Mouse (Mus musculus) adrenal gland, postnatal 25 days (tissue): ENCODE data around the gene Farp1. TPM values are rescaled to one million over a fixed set of nuclear protein-coding genes. Genes with fewer than 3 reads are reported as not detected.

ENCODE experiments used
- DNase-seq: peaks from one replicate; pipeline ENCODE4 v3.0.0; 2021; ENCODE audit warnings: mixed read lengths
- total RNA-seq: library from RNA; stranded (reverse); gene quantifications from 2 replicates; pipeline ENCODE4 v1.2.3, GENCODE M21; 2021

The Farp1 gene
- total RNA-seq, 1 experiment from 2014 or later: 25.8 TPM

- DNase-seq: no peak
These were observed 281.8 kb downstream of the Farp1 start for GRCm38 (mm10) chr14:121316631-121317311.

DNA sequence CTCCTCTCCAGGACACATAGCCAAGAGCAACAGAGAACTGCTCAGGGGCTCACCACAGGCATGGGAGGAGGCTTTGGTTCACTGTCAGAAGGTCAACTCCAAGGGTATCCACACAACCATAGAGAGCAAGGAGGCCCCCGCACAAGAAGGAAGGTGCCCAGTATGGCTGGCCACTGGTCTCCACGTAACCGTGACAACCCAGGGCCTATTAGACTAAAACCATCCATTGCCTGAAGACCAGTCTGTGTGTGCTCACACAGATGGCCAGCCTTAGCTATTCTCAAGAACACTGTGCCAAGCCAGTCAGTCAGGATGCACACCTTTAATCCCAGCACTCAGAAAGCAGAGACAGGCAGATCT is 282.3 kb downstream of the Farp1 start:
- DNase-seq: no peak

- no peak for DNase-seq
These were observed 283.4 kb downstream of the Farp1 start for GRCm38 (mm10) chr14:121318382-121318781.

- DNase-seq: no peak
These were observed 287.1 kb downstream of the Farp1 start for GRCm38 (mm10) chr14:121322150-121322549.

DNA sequence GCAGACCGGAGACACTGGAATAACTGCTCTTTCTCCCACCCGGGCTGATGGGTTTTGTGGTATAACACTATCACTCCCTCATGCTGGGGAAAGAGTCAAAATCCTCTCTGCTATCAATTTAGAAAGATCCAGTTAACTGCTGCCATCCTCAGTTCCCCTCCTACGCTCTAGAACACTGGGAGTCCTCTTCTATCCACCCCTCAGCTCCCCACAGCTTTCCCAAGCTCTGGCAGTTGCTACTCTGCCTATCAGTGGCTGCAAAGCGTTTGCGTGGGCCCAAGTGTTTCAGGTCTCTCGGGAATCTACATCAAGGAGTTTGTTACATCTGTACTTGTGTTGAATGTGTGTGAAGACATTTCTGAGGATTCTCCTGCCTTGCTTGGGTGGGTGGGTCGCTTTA is 287.6 kb downstream of the Farp1 start:
- no peak for DNase-seq

DNA sequence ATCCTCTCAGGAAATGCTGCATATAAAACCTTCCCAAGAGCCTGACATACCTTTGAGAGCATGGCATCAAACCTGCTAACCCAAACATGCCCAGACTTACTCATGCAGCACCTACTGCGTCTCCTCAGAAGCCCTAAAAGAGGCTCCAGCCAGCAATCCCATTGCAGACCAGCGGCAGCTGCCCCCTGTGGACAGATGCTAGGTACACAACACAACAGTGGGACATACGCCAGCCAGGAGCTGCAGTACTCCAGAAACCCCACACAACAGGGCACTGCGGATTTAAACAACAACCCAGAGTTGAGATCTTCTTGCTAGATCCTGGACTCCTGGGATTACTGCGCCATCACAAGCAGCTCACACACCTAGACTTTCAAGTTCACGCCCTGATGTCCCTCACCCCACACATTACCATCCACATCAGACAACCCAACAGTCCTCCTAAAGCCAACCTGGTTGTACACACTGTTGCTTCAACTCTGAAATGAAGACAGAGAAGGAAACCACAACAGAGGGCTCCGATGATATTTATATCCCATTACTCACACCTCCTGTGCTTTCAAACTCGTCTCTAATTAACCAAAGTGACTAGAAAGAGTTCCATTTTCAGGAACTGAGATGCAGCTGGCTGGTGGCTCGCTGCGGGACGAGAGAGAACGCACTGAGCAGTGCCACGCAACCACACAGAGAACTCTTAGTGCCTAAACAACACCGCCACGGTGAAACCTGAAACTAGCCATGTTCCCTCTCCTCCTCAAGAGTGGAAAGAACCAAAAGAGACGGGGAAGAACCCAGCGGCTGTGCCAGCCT is 289.7 kb downstream of the Farp1 start:
- no peak for DNase-seq

GRCm38 (mm10) chr14:121326432-121326831 is 291.4 kb downstream of the Farp1 start:
- no peak for DNase-seq

DNA sequence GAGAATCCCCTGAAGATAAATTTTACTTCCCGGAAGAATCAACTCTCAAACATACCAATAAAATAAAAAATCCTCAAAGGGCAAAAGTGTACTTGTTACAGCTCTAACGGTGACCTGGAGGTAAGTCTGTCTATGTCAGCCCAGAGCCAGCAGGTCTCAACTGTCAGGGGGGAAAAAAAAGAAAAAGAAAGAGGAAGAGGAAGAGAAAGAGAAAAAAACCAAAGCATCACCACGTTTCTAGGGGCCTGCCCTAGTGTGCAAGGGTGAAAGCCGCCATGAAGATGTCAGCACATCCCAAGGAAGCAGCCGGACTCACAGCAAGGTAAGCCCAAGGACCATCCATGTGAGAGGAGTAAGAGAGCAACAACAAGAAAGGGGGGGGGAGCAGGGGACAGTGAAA is 293.9 kb downstream of the Farp1 start:
- no peak for DNase-seq

DNA sequence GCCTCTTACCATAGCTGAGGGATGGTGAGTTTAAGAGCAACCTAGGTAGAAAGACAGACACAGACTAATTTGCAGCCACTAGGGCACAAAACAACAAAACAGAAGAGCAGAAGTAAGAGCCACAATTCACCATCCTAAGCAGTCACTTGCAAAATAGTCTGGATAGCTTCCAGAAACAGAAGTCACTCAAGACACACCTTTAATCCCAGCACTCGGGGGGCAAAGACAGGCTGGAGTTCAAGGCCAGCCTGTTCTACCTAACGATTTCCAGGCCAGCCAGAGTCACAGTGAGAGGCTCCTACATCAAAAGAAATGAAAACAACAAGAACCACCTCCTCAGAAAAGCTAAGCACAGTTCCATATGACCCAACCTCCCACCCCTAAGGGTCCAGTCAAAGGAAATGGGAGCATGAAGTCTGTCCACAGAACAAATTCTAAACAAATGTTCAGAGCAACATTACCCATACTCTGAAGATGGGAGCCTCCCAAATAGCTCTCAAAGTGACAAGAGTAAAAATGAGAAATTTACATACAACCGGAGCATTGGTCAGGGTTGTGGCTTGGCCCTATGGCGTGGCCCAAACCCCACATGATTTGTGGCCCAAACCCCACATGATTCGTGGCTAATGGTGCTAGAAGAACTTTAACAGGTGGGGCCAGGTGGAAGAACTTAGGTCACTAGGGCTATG is 294.5 kb downstream of the Farp1 start:
- no peak for DNase-seq

DNA sequence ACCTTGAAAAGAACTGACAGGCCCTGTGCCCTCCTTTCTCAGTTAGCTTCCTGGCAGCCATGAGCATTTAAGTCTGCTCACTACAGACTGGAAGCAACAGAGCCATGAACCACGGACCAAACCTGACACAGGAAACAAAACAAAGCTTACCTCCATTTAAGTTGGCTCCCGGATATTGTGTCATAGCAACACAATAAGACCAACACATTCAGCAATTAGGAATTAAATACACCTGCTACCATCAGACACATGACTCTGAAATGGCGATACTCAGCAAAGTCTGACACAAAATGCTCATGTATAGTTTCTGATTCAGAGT is 295.0 kb downstream of the Farp1 start:
- no peak for DNase-seq

Other genes starting within 250 kb of the Farp1 start
- gene Ipo5, start 124.0 kb upstream of the Farp1 start, total RNA-seq: 83.9 and 89.9 TPM in 2 replicates